Mouse (Mus musculus) cerebellum, postnatal 10 days (tissue): ENCODE data around the gene Olfr96.

Source experiments
- DNase-seq, 2 experiments: peaks; one replicate each; pipeline ENCODE4 v3.0.0; 2021; ENCODE audit warnings: mixed read lengths in 2 of 2

The Olfr96 gene

GRCm38 (mm10) chr17:37275626-37276248 lies 55.8 kb downstream of the Olfr96 start:
- DNase-seq, result no peak
